Mouse (Mus musculus): ENCODE results near the gene Plpp3. TPM values are rescaled to one million over a fixed set of nuclear protein-coding genes. Genes with fewer than 3 reads are reported as not detected.
A peak's percentile ranks its signal among the peaks of the same experiment; 100 is the strongest.

Plpp3 gene
- polyA plus RNA-seq, 1 experiment from 2014 or later, result 60.2 TPM

DNA sequence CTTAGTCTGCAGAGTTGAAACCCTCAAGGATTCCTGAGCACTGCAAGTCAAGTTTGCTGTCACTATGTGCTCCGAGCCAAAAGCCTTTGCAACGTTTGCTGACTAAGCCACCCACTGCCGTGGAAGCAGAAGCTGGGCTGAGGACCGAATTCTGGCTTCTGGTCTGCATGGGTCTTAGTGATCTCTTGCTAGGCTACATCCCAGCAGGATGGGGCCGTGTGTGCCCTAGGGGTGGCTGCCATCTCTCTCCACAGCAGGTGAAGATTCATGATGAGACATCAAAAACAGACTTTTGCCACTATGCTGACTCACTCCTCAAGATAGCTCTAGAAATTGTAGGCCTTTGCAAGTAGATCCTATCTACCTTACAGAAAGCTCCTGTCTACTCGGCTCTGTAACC is 69.2 kb downstream of the Plpp3 start:
- no peaks in the 10 kb centered on the region for H3K27me3 ChIP-seq (ENCODE audit: control insufficient read depth, insufficient read depth, low read length)
- ATAC-seq (ENCODE audit: low FRiP score, low TSS enrichment) (no peak), DNase-seq (ENCODE audit: low spot score) (no peak)
- no peak overlapping the region for H3K4me2 ChIP-seq (replicated peaks; ENCODE audit: low read depth)
- H3K9ac ChIP-seq (ENCODE audit: low read length), result no peak overlapping the region
- peaks cover 5% of the 10 kb centered on the region; the same call in 1 of the 2 replicates for H3K4me1 ChIP-seq (replicated peaks; ENCODE audit: control insufficient read depth, insufficient read depth)
- 60% methylated on average over 6 of the region's 6 CpGs for WGBS
- no peak overlapping the region for H3K27ac ChIP-seq (replicated peaks)
- H3K4me3 ChIP-seq (ENCODE audit: low read depth, low read length), result no peak overlapping the region
- H3K36me3 ChIP-seq (ENCODE audit: control insufficient read depth, insufficient read depth, low read length), result peaks cover 16% of the 10 kb centered on the region; the same call in 1 of the 2 replicates
- H3K9me3 ChIP-seq (ENCODE audit: control insufficient read depth, low read length), result no peaks in the 10 kb centered on the region
- TF ChIP-seq EP300 (optimal IDR thresholded peaks at IDR 0.05) (no peak), CTCF (IDR thresholded peaks at IDR 0.05; ENCODE audit: low read depth) (no peak)

DNA sequence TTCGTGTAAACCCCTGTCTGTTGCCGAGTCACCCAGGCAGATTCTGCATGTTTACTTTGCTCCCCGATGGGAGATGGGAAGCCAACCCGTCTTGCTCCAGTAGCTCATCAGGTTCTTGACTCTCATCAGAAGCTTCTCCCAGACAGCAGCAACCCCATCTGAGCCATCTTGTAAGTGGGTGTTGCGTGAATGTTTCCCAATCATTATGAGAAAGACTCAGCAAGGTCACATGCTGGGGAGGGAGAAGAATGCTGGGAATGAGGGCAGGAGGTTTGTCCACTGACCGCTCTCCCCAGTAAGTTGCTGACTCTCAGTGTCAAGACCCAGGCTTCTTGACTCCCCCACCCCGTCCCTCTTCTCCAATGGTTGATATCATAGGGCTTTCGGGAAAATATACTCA is 73.0 kb downstream of the Plpp3 start:
- no peak overlapping the region for H3K4me3 ChIP-seq (ENCODE audit: low read depth, low read length)
- H3K27me3 ChIP-seq (ENCODE audit: control insufficient read depth, insufficient read depth, low read length), result no peaks in the 10 kb centered on the region
- no peak for TF ChIP-seq CTCF (IDR thresholded peaks at IDR 0.05; ENCODE audit: low read depth)
- no peak for TF ChIP-seq EP300 (optimal IDR thresholded peaks at IDR 0.05)
- H3K36me3 ChIP-seq (ENCODE audit: control insufficient read depth, insufficient read depth, low read length), result peaks cover 12% of the 10 kb centered on the region; the same call in 1 of the 2 replicates
- H3K9ac ChIP-seq (ENCODE audit: low read length), result no peak overlapping the region
- H3K4me2 ChIP-seq (replicated peaks; ENCODE audit: low read depth), result no peak overlapping the region
- no peaks in the 10 kb centered on the region for H3K4me1 ChIP-seq (replicated peaks; ENCODE audit: control insufficient read depth, insufficient read depth)
- H3K9me3 ChIP-seq (ENCODE audit: control insufficient read depth, low read length), result no peaks in the 10 kb centered on the region
- H3K27ac ChIP-seq (replicated peaks), result no peak overlapping the region
- ATAC-seq (ENCODE audit: low FRiP score, low TSS enrichment) (no peak), DNase-seq (ENCODE audit: low spot score) (no peak)
- WGBS, result 85% methylated on average over 8 of the region's 8 CpGs

DNA sequence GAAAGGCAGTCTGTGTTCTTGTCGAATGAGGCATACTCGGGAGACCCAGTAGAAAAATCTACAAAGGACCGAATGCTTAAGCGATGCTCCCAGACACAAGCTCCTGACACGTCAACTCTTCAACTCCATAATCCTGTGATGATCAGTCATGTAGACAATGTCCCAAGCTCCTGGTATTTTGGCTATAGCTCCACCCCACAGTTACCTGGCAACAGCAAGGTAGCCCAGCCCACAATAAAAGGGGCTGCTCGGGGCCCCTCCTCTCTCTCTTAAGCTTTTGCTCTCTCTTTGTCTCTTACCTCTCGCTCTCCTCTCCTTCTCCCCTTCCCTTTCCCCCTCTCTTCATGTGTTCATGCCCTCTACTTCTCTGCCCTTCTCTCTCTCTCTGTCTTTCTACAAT is 83.1 kb downstream of the Plpp3 start:
- Histone ChIP-seq H3K36me3 (ENCODE audit: control insufficient read depth, insufficient read depth, low read length) (no peaks in the 10 kb centered on the region), H3K27me3 (ENCODE audit: control insufficient read depth, insufficient read depth, low read length) (no peaks in the 10 kb centered on the region), H3K9me3 (ENCODE audit: control insufficient read depth, low read length) (no peaks in the 10 kb centered on the region), H3K4me2 (replicated peaks; ENCODE audit: low read depth) (no peak overlapping the region), H3K4me1 (replicated peaks; ENCODE audit: control insufficient read depth, insufficient read depth) (peaks cover 2% of the 10 kb centered on the region; the same call in 1 of the 2 replicates), H3K27ac (replicated peaks) (no peak overlapping the region), H3K9ac (ENCODE audit: low read length) (no peak overlapping the region), H3K4me3 (ENCODE audit: low read depth, low read length) (no peak overlapping the region)
- 74% methylated on average over 7 of the region's 7 CpGs for WGBS
- ATAC-seq (ENCODE audit: low FRiP score, low TSS enrichment) (no peak), DNase-seq (ENCODE audit: low spot score) (no peak)
- TF ChIP-seq CTCF (IDR thresholded peaks at IDR 0.05; ENCODE audit: low read depth) (no peak), EP300 (optimal IDR thresholded peaks at IDR 0.05) (no peak)

DNA sequence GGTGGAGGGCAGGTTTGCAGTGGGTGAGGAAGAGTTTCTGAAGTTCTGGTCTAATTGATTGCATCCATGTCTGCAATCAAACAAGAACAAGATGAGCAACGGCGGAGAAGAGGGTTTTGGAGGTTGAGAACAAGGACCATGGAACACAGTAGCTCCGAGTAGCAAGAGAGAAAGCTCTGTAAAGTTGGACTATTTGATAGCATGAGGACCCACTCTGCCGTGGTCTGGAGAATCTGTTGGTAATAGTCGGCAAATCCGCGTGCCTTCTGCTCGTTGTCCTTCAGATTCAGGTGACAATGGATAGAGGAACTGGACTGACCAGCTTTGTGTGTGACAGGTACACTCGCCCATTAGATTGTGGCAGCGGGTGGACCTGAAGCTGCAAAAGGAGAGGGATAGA is 87.8 kb downstream of the Plpp3 start:
- Histone ChIP-seq H3K9me3 (ENCODE audit: control insufficient read depth, low read length) (no peaks in the 10 kb centered on the region), H3K4me3 (ENCODE audit: low read depth, low read length) (peak overlapping the region; percentile 37; the same call in 1 of the 2 replicates), H3K4me1 (replicated peaks; ENCODE audit: control insufficient read depth, insufficient read depth) (peaks cover 7% of the 10 kb centered on the region; the same call in 1 of the 2 replicates), H3K9ac (ENCODE audit: low read length) (no peak overlapping the region; the same call in 1 of the 2 replicates), H3K27ac (replicated peaks) (no peak overlapping the region), H3K27me3 (ENCODE audit: control insufficient read depth, insufficient read depth, low read length) (no peaks in the 10 kb centered on the region), H3K36me3 (ENCODE audit: control insufficient read depth, insufficient read depth, low read length) (no peaks in the 10 kb centered on the region), H3K4me2 (replicated peaks; ENCODE audit: low read depth) (peak overlapping the region; percentile 57)
- TF ChIP-seq CTCF (IDR thresholded peaks at IDR 0.05; ENCODE audit: low read depth) (no peak), EP300 (optimal IDR thresholded peaks at IDR 0.05) (no peak)
- DNase-seq (ENCODE audit: low spot score) (no peak), ATAC-seq (ENCODE audit: low FRiP score, low TSS enrichment) (no peak)
- 56% methylated on average over 10 of the region's 10 CpGs for WGBS

DNA sequence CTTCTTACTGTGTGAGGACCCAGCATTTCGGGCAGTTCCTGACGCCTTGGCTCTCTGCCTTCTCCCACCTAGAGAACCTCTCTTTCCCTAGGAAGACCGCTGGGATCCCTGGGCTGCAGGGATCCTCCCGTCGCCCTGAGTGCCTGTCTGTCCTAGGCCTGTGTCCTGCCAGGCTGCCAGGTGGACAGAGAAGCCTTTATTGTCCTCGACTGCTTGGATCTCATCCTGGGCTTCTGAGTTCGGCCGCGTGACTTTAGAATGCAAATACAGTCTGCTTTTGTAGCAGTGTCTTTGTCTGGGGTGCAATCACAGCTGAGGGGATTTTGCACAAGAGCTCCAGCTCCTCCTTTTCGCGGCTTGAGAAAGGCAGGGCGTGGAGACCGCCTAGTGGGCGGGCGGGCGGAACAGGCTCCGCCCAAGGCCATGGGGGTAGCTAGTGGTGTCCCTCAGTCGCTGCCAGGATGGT is 88.4 kb downstream of the Plpp3 start:
- Histone ChIP-seq H3K36me3 (ENCODE audit: control insufficient read depth, insufficient read depth, low read length) (no peaks in the 10 kb centered on the region), H3K4me3 (ENCODE audit: low read depth, low read length) (peak overlapping the region; percentile 37), H3K4me1 (replicated peaks; ENCODE audit: control insufficient read depth, insufficient read depth) (peaks cover 7% of the 10 kb centered on the region; the same call in 1 of the 2 replicates), H3K27ac (replicated peaks) (peak overlapping the region; percentile 25), H3K4me2 (replicated peaks; ENCODE audit: low read depth) (peak overlapping the region; percentile 57), H3K9me3 (ENCODE audit: control insufficient read depth, low read length) (no peaks in the 10 kb centered on the region), H3K9ac (ENCODE audit: low read length) (peak overlapping the region; percentile 54), H3K27me3 (ENCODE audit: control insufficient read depth, insufficient read depth, low read length) (no peaks in the 10 kb centered on the region)
- ATAC-seq (ENCODE audit: low FRiP score, low TSS enrichment) (peak; percentile 72), DNase-seq (ENCODE audit: low spot score) (peak; percentile 65)
- TF ChIP-seq EP300 (optimal IDR thresholded peaks at IDR 0.05) (no peak), CTCF (IDR thresholded peaks at IDR 0.05; ENCODE audit: low read depth) (peak; percentile 37)
- WGBS, result 2% methylated on average over 18 of the region's 18 CpGs

DNA sequence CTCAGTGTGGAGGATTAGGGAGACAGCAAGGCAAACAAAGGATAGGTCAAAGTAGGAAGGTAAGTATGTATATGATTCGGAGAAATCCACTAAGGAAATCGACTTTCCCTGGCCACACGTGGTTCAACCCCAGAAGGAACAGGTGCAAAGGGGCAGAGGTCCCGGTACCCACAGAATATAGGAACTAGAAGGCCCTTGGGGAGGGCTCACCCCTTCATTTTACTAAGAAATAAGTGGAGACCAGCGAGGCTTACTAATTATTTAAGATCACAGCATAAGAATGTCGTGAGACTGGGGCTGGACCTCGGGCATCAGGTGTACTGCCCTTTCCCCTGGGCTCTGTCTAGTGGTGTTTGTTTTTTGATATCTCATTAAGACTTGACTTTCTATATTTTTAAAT is 89.2 kb downstream of the Plpp3 start:
- 61% methylated on average over 7 of the region's 7 CpGs for WGBS
- H3K9me3 ChIP-seq (ENCODE audit: control insufficient read depth, low read length), result no peaks in the 10 kb centered on the region
- no peak overlapping the region for H3K4me3 ChIP-seq (ENCODE audit: low read depth, low read length)
- H3K4me2 ChIP-seq (replicated peaks; ENCODE audit: low read depth), result peak overlapping the region; percentile 57; the same call in 1 of the 2 replicates
- H3K27ac ChIP-seq (replicated peaks), result no peak overlapping the region
- no peaks in the 10 kb centered on the region for H3K36me3 ChIP-seq (ENCODE audit: control insufficient read depth, insufficient read depth, low read length)
- no peak for ATAC-seq (ENCODE audit: low FRiP score, low TSS enrichment)
- H3K27me3 ChIP-seq (ENCODE audit: control insufficient read depth, insufficient read depth, low read length), result no peaks in the 10 kb centered on the region
- peaks cover 7% of the 10 kb centered on the region; the same call in 1 of the 2 replicates for H3K4me1 ChIP-seq (replicated peaks; ENCODE audit: control insufficient read depth, insufficient read depth)
- no peak for TF ChIP-seq CTCF (IDR thresholded peaks at IDR 0.05; ENCODE audit: low read depth)
- no peak for TF ChIP-seq EP300 (optimal IDR thresholded peaks at IDR 0.05)
- H3K9ac ChIP-seq (ENCODE audit: low read length), result no peak overlapping the region
- DNase-seq (ENCODE audit: low spot score), result no peak
